Comparison of ENCODE assay signal across 8 mouse cellular contexts in the genomic region with DNA sequence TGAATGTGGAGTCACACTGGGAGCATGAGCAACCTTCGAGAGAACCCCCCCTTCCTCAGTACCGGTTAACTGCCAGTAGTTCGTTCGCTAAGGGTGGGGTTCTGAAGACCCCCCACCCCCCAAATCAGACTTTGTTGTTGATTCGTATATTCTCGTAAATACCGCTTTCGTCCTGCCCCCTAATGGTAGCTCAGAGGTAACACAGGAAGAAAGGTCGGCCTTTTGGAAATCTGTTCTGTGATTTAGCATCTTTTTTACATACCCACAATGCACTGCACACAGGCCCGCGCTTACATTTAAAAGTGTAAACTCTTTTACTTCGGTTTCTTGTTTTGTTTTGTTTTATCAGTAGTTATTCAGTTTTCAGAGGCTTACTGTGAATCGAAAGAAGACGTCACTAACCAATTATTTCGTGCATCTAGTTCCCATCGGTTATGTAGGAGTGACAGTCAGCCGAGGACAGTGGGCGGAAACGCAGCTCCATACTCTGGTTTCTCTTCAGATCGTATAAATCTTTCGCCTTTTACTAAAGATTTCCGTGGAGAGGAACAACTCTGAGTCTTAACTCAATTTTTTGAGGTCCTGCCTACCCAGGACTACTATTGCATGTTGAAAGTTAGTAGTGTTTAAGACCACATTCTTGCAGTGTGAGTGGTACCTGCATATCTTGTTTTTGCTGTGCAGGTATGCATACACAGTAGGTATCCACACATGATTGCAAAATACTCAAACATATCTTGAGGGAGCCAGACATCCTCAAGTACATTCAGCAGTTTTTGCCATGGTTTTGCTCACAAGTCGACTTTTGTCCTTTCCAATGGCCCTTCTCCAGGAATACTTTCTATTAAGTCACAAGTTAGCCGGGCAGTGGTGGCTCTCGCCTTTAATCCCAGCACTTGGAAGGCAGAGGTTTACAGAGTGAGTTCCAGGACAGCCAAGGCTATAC. TPM values are rescaled to one million over a fixed set of nuclear protein-coding genes. Genes with fewer than 3 reads are reported as not detected.
A peak's percentile ranks its signal among the peaks of the same experiment; 100 is the strongest.
DNase-seq lines count a peak whose midpoint lies in the region; ATAC-seq and TF ChIP-seq lines count a peak whose summit lies in the region.

No protein-coding gene starts in this region.

- no peaks in the 10 kb centered on the region for H3K27me3 ChIP-seq in intestine, postnatal 0 days (replicated peaks; ENCODE audit: control insufficient read depth, insufficient read depth, low read length)
- no peaks in the 10 kb centered on the region for H3K27me3 ChIP-seq in lung, embryonic 14.5 days (ENCODE audit: insufficient read depth, low read length)
- no peaks in the 10 kb centered on the region for H3K27me3 ChIP-seq in neural tube, embryonic 15.5 days (replicated peaks)

- H3K27ac ChIP-seq in brown adipose tissue, adult 24 weeks (replicated peaks; ENCODE audit: low read depth, low read length), result no peak overlapping the region
- H3K27ac ChIP-seq in intestine, postnatal 0 days (ENCODE audit: low read depth, low read length), result peak overlapping the region; percentile 28; the same call in 1 of the 2 replicates
- H3K27ac ChIP-seq in lung, embryonic 14.5 days (ENCODE audit: low read depth), result peak overlapping the region; percentile 83
- H3K27ac ChIP-seq in neural tube, embryonic 15.5 days (replicated peaks), result peak overlapping the region; percentile 30; the same call in 1 of the 2 replicates

- H3K4me3 ChIP-seq in brown adipose tissue, adult 24 weeks (ENCODE audit: insufficient read depth, low read depth, low read length), result peak overlapping the region; percentile 52
- 0 out of 2 replicates have a peak overlapping the region, but pooled peaks have one; percentile 1 for H3K4me3 ChIP-seq in intestine, postnatal 0 days (ENCODE audit: low read depth, low read length)
- H3K4me3 ChIP-seq in lung, embryonic 14.5 days (ENCODE audit: low read depth, low read length), result peak overlapping the region; percentile 26
- H3K4me3 ChIP-seq in neural tube, embryonic 15.5 days (replicated peaks), result peak overlapping the region; percentile 32

- no peaks in the 10 kb centered on the region for H3K36me3 ChIP-seq in intestine, postnatal 0 days (ENCODE audit: control insufficient read depth, insufficient read depth)
- no peaks in the 10 kb centered on the region for H3K36me3 ChIP-seq in lung, embryonic 14.5 days (ENCODE audit: insufficient read depth)
- H3K36me3 ChIP-seq in neural tube, embryonic 15.5 days, result no peaks in the 10 kb centered on the region

- TF ChIP-seq CTCF in intestine, postnatal 0 days (IDR thresholded peaks at IDR 0.05; ENCODE audit: low read depth), result peak; percentile 83
- peak; percentile 75 for TF ChIP-seq CTCF in lung, embryonic 14.5 days (IDR thresholded peaks at IDR 0.05; ENCODE audit: low read depth)

- DNase-seq in right cerebral cortex, adult 18-20 months, result peak; percentile 18
- DNase-seq in right cerebral cortex, postnatal 36 days (ENCODE audit: low spot score in 2 of 2), result no peak
- DNase-seq in lung, embryonic 14.5 days, result peak; percentile 93
- no peak for DNase-seq in frontal cortex, postnatal 10 days (ENCODE audit: low spot score in 2 of 2)

- 1% methylated on average over 25 of the region's 25 CpGs for WGBS in intestine, postnatal 0 days
- WGBS in lung, embryonic 14.5 days, result under 1% methylated on average over 25 of the region's 25 CpGs
- WGBS in neural tube, embryonic 15.5 days, result 1% methylated on average over 25 of the region's 25 CpGs

- ATAC-seq in granulocyte monocyte progenitor cell, adult 5-6 weeks (replicated peaks; ENCODE audit: poor library complexity, severe bottlenecking), result peak; percentile 91
- peak; percentile 92 for ATAC-seq in intestine, postnatal 0 days
- peak; percentile 95 for ATAC-seq in lung, embryonic 14.5 days (ENCODE audit: insufficient read depth)
- ATAC-seq in neural tube, embryonic 15.5 days (ENCODE audit: low FRiP score), result peak; percentile 53; the same call in 1 of the 2 replicates

- peak overlapping the region; percentile 0; the same call in 1 of the 2 replicates for H3K9ac ChIP-seq in intestine, postnatal 0 days (ENCODE audit: low read depth, low read length)
- H3K9ac ChIP-seq in lung, embryonic 14.5 days, result peak overlapping the region; percentile 40; the same call in 1 of the 2 replicates
- H3K9ac ChIP-seq in neural tube, embryonic 15.5 days (replicated peaks), result peak overlapping the region; percentile 48

- no peaks in the 10 kb centered on the region for H3K9me3 ChIP-seq in intestine, postnatal 0 days (ENCODE audit: control insufficient read depth)
- H3K9me3 ChIP-seq in lung, embryonic 14.5 days (ENCODE audit: low read depth, low read length), result no peaks in the 10 kb centered on the region
- H3K9me3 ChIP-seq in neural tube, embryonic 15.5 days (replicated peaks), result no peaks in the 10 kb centered on the region

- H3K4me1 ChIP-seq in brown adipose tissue, adult 24 weeks (ENCODE audit: control insufficient read depth, insufficient read depth, insufficient read length, low read length), result no peaks in the 10 kb centered on the region
- H3K4me1 ChIP-seq in intestine, postnatal 0 days (replicated peaks; ENCODE audit: control insufficient read depth, insufficient read depth, low read length), result no peaks in the 10 kb centered on the region
- no peaks in the 10 kb centered on the region for H3K4me1 ChIP-seq in lung, embryonic 14.5 days (ENCODE audit: insufficient read depth)
- 0 out of 2 replicates have a peak, but pooled peaks cover 5% of the 10 kb centered on the region for H3K4me1 ChIP-seq in neural tube, embryonic 15.5 days

- peak overlapping the region; percentile 57 for H3K4me2 ChIP-seq in intestine, postnatal 0 days (replicated peaks; ENCODE audit: low read depth)
- H3K4me2 ChIP-seq in lung, embryonic 14.5 days, result peak overlapping the region; percentile 54
- H3K4me2 ChIP-seq in neural tube, embryonic 15.5 days, result peak overlapping the region; percentile 57

RNA-seq across cellular contexts. Expression of a gene that starts 19.9 kb away (rescaled TPM):
- not detected in 2 replicates for polyA plus RNA-seq in brown adipose tissue, adult 24 weeks (2012; ENCODE audit: insufficient read depth, insufficient read length, missing spikeins)
- total RNA-seq in granulocyte monocyte progenitor cell, adult 5-6 weeks (2014; fragmentation: Nextera tagmentation), result 15.8 and 23.5 TPM in 2 replicates
- 44.9 and 47.0 TPM in 2 replicates for total RNA-seq in granulocyte monocyte progenitor cell, adult 5-6 weeks (2017)
- polyA plus RNA-seq in intestine, postnatal 0 days (2015; fragmentation: Nextera tagmentation; extraction: Ambion mirVana), result 6.8 and 7.9 TPM in 2 replicates
- 78.9 and 85.9 TPM in 2 replicates for polyA plus RNA-seq in lung, embryonic 14.5 days (2014; fragmentation: Nextera tagmentation; extraction: Ambion mirVana)
- polyA plus RNA-seq in neural tube, embryonic 15.5 days (2015; fragmentation: Nextera tagmentation; extraction: Ambion mirVana), result 6.8 and 17.1 TPM in 2 replicates

RNA-seq across cellular contexts. Expression of a gene that starts 46.3 kb away (rescaled TPM):
- polyA plus RNA-seq in brown adipose tissue, adult 24 weeks (2012; ENCODE audit: insufficient read depth, insufficient read length, missing spikeins), result 544 and 683 TPM in 2 replicates
- 4,230 and 5,237 TPM in 2 replicates for total RNA-seq in granulocyte monocyte progenitor cell, adult 5-6 weeks (2014; fragmentation: Nextera tagmentation)
- 2,283 and 2,839 TPM in 2 replicates for total RNA-seq in granulocyte monocyte progenitor cell, adult 5-6 weeks (2017)
- polyA plus RNA-seq in intestine, postnatal 0 days (2015; fragmentation: Nextera tagmentation; extraction: Ambion mirVana), result 563 and 564 TPM in 2 replicates
- 1,312 and 1,358 TPM in 2 replicates for polyA plus RNA-seq in lung, embryonic 14.5 days (2014; fragmentation: Nextera tagmentation; extraction: Ambion mirVana)
- 530 and 610 TPM in 2 replicates for polyA plus RNA-seq in neural tube, embryonic 15.5 days (2015; fragmentation: Nextera tagmentation; extraction: Ambion mirVana)

RNA-seq across cellular contexts. Expression of a gene that starts 49.4 kb away (rescaled TPM):
- 26.6 and 35.1 TPM in 2 replicates for polyA plus RNA-seq in brown adipose tissue, adult 24 weeks (2012; ENCODE audit: insufficient read depth, insufficient read length, missing spikeins)
- total RNA-seq in granulocyte monocyte progenitor cell, adult 5-6 weeks (2014; fragmentation: Nextera tagmentation), result 3.7 and 5.1 TPM in 2 replicates
- total RNA-seq in granulocyte monocyte progenitor cell, adult 5-6 weeks (2017), result 0.36 and 4.8 TPM in 2 replicates
- 12.8 and 14.0 TPM in 2 replicates for polyA plus RNA-seq in intestine, postnatal 0 days (2015; fragmentation: Nextera tagmentation; extraction: Ambion mirVana)
- polyA plus RNA-seq in lung, embryonic 14.5 days (2014; fragmentation: Nextera tagmentation; extraction: Ambion mirVana), result 10.7 and 12.4 TPM in 2 replicates
- polyA plus RNA-seq in neural tube, embryonic 15.5 days (2015; fragmentation: Nextera tagmentation; extraction: Ambion mirVana), result 6.3 and 8.7 TPM in 2 replicates

RNA-seq across cellular contexts. Expression of a gene that starts 49.6 kb away (rescaled TPM):
- polyA plus RNA-seq in brown adipose tissue, adult 24 weeks (2012; ENCODE audit: insufficient read depth, insufficient read length, missing spikeins), result not detected in 2 replicates
- total RNA-seq in granulocyte monocyte progenitor cell, adult 5-6 weeks (2014; fragmentation: Nextera tagmentation), result not detected in 2 replicates
- total RNA-seq in granulocyte monocyte progenitor cell, adult 5-6 weeks (2017), result not detected in 2 replicates
- polyA plus RNA-seq in intestine, postnatal 0 days (2015; fragmentation: Nextera tagmentation; extraction: Ambion mirVana), result 0.12 and 0.22 TPM in 2 replicates
- polyA plus RNA-seq in lung, embryonic 14.5 days (2014; fragmentation: Nextera tagmentation; extraction: Ambion mirVana), result 0.18 and 0.43 TPM in 2 replicates
- 1.4 and 1.5 TPM in 2 replicates for polyA plus RNA-seq in neural tube, embryonic 15.5 days (2015; fragmentation: Nextera tagmentation; extraction: Ambion mirVana)

Comparison
In these comparisons a context has a peak if more than half of its experiments do, and no peak if none do; other contexts are left out.
1. DNase-seq: peak in right cerebral cortex, adult 18-20 months (single experiment) and lung, embryonic 14.5 days (single experiment); none in right cerebral cortex, postnatal 36 days (0 of 2) and frontal cortex, postnatal 10 days (0 of 2).
2. H3K4me3 ChIP-seq: peak in every context shown above with its lines; median percentile 52 in brown adipose tissue, adult 24 weeks; 32 in neural tube, embryonic 15.5 days; 26 in lung, embryonic 14.5 days; 1 in intestine, postnatal 0 days.
3. Peak in every context shown above with its lines, with median percentiles within 50 percentile points of each other: ATAC-seq, H3K4me2 ChIP-seq and H3K9ac ChIP-seq.